Mouse (Mus musculus): ENCODE results near the gene Ak2.

- TF ChIP-seq GATA1 (IDR thresholded peaks at IDR 0.05; ENCODE audit: low read length) (no peak), TAL1 (IDR thresholded peaks at IDR 0.05; ENCODE audit: low read length) (no peak)
Observed at GRCm38 (mm10) chr4:129055562-129055961, 63.8 kb downstream of the Ak2 start.
